Mouse (Mus musculus) gastrocnemius, postnatal 25 days (tissue): ENCODE data around the gene Dnajc22. TPM values are rescaled to one million over a fixed set of nuclear protein-coding genes. Genes with fewer than 3 reads are reported as not detected.
A peak's percentile ranks its signal among the peaks of the same experiment; 100 is the strongest.
"Not testable (repeated sequence)": the region's sequence is repeated elsewhere in the genome, so short reads cannot be mapped to it uniquely, and the experiment has no call there.

ENCODE experiments used
- DNase-seq: peaks from one replicate; pipeline ENCODE4 v3.0.0; 2022
- long read RNA-seq, 2 experiments: library from polyadenylated mRNA; stranded (forward); transcript quantifications; one replicate each; pipeline ENCODE4 v2.0.0; 2021
- total RNA-seq, 2 experiments: library from RNA; stranded (reverse); gene quantifications; 1 replicate in 1 of 2; 2 replicates in 1 of 2; pipeline ENCODE4 v1.2.3; 2021

The Dnajc22 gene
- under 1 TPM in 1 of 2 experiments, not detected in 1; 0.16 TPM for total RNA-seq
- long read RNA-seq, experiment 1 = 0 reads
- long read RNA-seq, experiment 2 = 0 reads

GRCm38 (mm10) chr15:99092870-99093269 is at the start of gene Dnajc22:
TSS of gene Dnajc22 (plus strand) at chr15:99093170.
- DNase-seq = no peak

DNA sequence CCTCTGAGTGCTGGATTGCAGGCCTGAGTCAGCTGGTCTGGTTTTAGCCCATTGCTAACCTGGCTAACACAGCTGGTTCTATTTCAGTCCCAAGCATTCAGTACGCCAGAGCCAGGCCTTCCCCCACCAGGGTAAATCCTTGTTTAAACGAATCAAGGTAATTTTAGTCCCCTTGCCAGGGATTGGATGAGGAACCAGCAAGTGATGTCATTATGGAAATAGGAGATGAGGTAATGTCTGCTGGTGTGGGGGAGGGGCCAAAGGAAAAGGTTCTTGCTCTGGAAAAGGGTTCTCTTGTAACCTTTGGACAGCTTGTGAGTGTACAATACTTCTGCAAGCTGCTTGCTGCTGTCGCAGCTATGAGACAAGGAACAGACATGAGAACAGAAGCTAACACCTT is 48.1 kb upstream of the Dnajc22 start:
- DNase-seq = no peak

DNA sequence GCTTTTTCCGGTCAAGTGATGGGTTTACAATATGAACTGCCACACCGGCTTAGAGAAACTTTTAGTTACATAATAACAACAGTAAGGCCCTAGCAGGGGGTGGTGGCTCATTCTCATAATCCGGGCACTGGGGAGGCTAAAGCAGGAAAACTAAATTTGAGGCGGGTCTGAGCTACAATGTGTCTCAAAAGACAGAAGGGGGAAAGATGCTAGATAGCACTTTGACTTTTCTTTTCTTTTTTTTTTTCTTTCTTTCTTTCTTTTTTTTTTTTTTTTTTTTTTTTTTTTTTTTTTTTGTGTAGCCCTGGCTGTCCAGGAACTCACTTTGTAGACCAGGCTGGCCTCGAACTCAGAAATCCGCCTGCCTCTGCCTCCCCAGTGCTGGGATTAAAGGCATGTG is 47.2 kb upstream of the Dnajc22 start:
- not testable (repeated sequence) for DNase-seq

- no peak for DNase-seq
These were observed 43.3 kb upstream of the Dnajc22 start for GRCm38 (mm10) chr15:99049473-99050253.

DNA sequence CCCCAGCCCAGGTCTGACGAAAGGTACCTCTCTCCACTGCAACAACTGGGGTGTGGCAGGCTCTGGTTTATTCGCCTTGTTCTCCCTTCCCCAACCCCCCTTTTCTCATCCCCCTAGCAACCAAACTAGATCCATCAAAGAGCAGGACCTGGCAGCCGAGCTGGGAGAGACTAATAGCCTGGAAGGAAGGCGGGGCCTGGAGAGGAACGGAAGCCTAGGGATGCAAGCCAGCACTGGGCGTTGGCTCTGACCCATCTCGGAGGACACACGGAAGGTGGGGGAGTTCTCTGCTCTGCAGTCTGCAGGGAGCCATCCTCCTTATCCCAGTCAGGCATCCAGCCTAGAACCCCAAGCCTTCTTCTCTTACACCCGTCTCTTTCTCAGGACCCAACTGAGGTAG is 39.6 kb upstream of the Dnajc22 start:
- no peak for DNase-seq

- no peak for DNase-seq
These were observed 37.9 kb upstream of the Dnajc22 start, which contains the start of gene Prph for GRCm38 (mm10) chr15:99055040-99055439. TSS of gene Prph (plus strand) at chr15:99055174.

DNA sequence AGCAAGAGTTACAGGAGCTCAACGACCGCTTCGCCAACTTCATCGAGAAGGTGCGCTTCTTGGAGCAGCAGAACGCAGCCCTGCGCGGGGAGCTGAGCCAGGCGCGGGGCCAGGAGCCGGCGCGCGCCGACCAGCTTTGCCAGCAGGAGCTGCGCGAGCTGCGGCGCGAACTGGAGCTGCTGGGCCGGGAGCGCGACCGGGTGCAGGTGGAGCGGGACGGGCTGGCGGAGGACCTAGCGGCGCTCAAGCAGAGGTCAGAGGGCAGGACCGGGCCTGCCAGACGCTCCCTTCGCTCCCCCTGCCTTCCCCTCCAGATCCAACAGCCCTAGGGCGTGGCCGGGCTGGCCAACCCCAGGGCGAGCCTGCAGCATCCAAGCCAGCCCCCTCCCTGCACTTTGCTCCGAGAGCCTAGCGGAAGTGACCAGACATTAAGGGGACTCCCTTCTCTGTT is 37.4 kb upstream of the Dnajc22 start:
- no peak for DNase-seq

DNA sequence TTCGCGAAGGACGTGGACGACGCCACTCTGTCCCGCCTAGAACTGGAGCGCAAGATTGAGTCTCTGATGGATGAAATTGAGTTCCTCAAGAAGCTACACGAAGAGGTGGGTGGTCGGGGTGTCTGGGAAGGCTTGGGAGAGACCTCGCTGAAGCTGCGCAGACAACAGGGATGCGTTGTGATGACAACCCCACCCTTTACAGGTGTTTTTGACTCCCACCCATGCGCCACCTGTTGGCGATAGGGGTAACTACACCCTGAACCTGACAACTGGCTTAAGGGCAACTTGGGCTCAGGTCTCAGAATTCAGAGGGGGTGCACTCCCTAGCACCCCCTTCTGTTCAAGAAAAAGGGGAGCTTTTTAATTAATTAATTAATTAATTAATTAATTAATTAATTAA is 36.6 kb upstream of the Dnajc22 start:
- DNase-seq = no peak

GRCm38 (mm10) chr15:99065557-99066165 is 27.3 kb upstream of the Dnajc22 start:
- DNase-seq = no peak

GRCm38 (mm10) chr15:99071988-99072387 is 21.0 kb upstream of the Dnajc22 start:
- no peak for DNase-seq

DNA sequence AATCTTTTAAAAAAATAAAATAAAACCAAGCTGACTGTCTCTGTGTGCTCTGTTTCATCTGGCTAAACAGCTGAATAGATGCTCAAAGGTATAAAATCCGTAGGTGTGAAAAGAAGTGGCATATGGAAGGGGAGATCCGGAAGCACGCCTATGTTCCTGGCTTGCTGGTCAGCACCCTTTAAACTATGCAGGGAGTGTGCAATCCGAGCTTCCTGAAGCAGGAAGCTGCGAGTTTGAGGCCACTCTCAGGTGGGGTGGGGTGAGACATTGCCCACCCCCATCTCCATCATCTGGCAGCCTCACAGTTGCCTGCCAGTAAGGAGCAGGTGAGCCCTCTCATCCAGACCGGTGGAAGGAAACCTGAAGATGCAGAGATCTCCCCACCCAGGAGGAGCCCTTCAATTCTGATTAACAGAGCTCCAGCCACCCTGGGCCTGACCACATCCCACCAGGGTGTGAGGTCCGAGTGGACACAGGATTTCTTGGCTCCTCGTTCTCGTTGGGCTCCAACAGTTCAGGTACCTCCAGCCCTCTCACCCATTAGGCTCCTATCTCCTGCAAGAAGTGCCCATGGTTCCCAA is 18.9 kb upstream of the Dnajc22 start, which contains the start of gene Troap:
Gene Troap, plus strand, starts transcription at position 557 of the 581 bp plus-strand sequence.
- no peak for DNase-seq

- DNase-seq = peak; percentile 96
These were observed 18.2 kb upstream of the Dnajc22 start for GRCm38 (mm10) chr15:99074600-99075333.

DNA sequence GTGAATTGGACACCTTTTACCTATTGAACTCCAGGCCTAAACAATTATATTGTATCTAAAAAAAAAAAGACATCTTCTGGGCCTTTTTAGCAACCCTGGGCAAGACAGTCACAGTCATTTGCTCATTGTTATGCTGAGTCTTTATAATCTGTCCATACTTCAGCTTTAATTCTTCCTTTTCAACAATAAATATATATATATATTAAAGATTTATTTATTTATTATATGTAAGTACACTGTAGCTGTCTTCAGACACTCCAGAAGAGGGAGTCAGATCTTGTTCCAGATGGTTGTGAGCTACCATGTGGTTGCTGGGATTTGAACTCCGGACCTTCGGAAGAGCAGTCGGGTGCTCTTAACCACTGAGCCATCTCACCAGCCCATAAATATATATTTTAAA is 17.0 kb upstream of the Dnajc22 start:
- DNase-seq = not testable (repeated sequence)

DNA sequence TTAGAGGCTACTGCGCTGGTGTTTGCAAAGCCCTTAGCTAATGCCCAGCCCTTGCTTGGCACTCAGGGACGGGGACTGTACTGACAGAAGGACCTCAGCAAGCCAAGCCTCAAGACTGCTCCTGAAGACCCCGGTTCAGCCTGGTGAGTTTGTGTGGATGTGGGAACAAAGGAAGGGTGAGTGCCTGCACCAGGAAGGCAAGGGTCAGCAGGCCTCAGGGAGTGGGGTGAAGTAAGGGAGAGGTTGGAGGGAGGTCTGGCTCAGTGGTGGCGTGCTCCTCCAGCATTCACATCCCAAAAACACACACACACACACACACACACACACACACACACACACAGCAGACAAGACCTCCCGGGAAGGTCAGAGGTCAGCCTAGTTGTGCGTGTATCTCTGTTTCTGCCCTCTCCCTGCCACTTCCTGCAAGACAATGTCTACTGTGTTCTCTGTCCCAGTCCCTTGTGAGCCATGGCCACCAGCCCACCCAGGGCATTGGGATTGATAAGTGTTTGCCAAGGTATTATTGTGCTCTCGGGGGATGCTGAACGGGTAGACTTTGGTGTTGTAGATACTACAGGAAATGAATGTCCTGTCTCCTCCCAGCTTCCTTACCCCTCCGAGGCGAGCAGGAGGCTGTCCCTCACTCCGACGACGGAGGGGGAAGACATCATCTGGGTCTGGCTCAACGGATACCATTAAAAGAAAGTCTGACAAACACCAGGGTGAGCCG is 14.6 kb upstream of the Dnajc22 start:
- no peak for DNase-seq

GRCm38 (mm10) chr15:99079804-99080203 is 13.2 kb upstream of the Dnajc22 start:
- no peak for DNase-seq

DNA sequence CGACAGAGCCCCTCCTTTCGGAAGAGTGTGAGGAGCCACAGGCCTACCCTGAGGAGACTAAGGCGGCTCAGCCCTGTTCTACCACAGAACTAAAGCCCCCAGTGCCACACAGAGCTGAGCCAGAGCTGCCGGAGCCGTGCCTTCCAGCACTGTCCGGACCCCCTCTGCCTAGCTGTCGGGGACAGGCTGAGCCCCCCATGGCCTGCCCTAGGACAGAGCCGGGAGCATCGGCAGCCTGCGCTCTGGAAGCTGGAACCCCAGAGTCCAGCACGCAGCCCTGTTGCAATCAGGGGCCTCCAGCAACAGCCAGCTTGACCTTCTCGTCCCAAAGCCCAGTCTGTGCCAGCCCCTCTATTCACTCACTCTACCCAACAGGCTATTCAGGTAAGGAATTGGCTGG is 10.6 kb upstream of the Dnajc22 start:
- DNase-seq = no peak

GRCm38 (mm10) chr15:99082840-99083239 is 10.1 kb upstream of the Dnajc22 start:
- DNase-seq = no peak

DNA sequence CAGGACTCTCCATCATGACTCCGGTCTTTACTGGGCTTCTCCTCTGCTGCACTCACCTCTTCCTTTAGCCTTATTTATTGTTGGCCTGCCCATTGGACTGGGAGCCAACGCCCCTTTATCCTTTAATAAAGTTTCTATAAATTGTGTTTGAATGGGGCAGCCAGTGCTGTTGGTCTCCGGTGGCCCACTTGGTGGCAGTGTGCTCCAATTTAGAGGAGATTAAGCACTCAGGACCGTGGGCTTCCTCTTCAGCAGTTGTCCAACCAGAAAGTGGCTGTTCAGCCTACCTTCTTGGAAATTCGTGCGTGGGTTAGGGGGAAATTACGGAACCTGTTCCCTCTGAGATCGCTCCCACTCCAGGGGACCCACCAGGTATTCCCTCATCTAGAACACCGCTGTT is 9.7 kb upstream of the Dnajc22 start:
- DNase-seq = no peak

GRCm38 (mm10) chr15:99083867-99084557 is 9.0 kb upstream of the Dnajc22 start:
- no peak for DNase-seq

DNA sequence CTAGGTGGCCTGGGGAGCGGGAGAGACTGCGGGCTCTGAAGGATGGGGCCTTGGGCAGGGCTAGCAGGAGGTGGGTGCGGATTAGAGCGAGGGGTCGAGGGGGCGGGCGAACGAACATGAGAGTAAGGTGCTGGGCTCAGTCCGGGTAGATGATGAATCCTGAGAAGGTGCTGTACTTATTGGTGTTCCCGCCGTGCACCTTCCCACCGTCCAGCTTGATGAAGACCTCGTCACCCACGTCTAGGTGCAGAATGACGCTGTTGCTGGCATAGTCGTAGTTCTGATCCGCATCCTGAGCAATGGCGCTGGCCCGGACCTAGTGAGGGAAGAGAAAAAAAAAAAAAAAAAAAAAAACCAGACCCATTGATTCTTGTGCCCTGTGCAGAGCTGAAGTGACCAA is 8.4 kb upstream of the Dnajc22 start:
- no peak for DNase-seq

- no peak for DNase-seq
These were observed 7.0 kb upstream of the Dnajc22 start for GRCm38 (mm10) chr15:99085997-99086396.
